Mouse (Mus musculus) kidney, embryonic 15.5 days (tissue): Measurements from ENCODE around the gene Chrm3. TPM values are rescaled to one million over a fixed set of nuclear protein-coding genes. Genes with fewer than 3 reads are reported as not detected.

Source experiments
- ATAC-seq: fragments of 200-750 bp; cut with Nextera tagmentation; replicated peaks from 2 replicates; pipeline ENCODE4 v1.8.0; 2017; ENCODE audit warnings: moderate TSS enrichment; ENCODE audit not compliant: low FRiP score
- H3K27ac ChIP-seq: fragments of 300-500 bp; sonication (generic); 2 replicates; pipeline ENCODE4 v1.5.1; 2015; ENCODE audit warnings: mild to moderate bottlenecking, inconsistent platforms
- H3K27me3 ChIP-seq: fragments of 300-500 bp; sonication (generic); 2 replicates; pipeline ENCODE4 v1.6.1; 2015; ENCODE audit warnings: inconsistent platforms
- H3K36me3 ChIP-seq: fragments of 300-500 bp; sonication (generic); 2 replicates; pipeline ENCODE4 v1.6.1; 2015; ENCODE audit warnings: inconsistent platforms
- H3K4me1 ChIP-seq: fragments of 300-500 bp; sonication (generic); 2 replicates; pipeline ENCODE4 v1.6.1; 2015; ENCODE audit warnings: inconsistent platforms
- H3K4me2 ChIP-seq: fragments of 300-500 bp; sonication (generic); 2 replicates; pipeline ENCODE4 v1.6.1; 2015; ENCODE audit warnings: moderate library complexity, mild to moderate bottlenecking, inconsistent platforms
- H3K4me3 ChIP-seq: fragments of 300-500 bp; sonication (generic); replicated peaks from 2 replicates; pipeline ENCODE4 v1.5.1; 2015; ENCODE audit warnings: mild to moderate bottlenecking, inconsistent platforms
- H3K9ac ChIP-seq: fragments of 300-500 bp; sonication (generic); 2 replicates; pipeline ENCODE4 v1.6.1; 2015; ENCODE audit warnings: mild to moderate bottlenecking, inconsistent platforms
- H3K9me3 ChIP-seq: fragments of 300-500 bp; sonication (generic); replicated peaks from 2 replicates; pipeline ENCODE4 v1.6.1; 2016; ENCODE audit warnings: inconsistent platforms
- WGBS: fragments of 180-500 bp; shearing (Covaris S2); methylation state at CpG from one replicate; pipeline ENCODE4 v1.1.7; 2015; ENCODE audit warnings: mixed read lengths; 5-methylcytosine and 5-hydroxymethylcytosine counted together
- polyA plus RNA-seq: library from polyadenylated mRNA; unstranded; fragments of >200 nt; fragmentation: Nextera tagmentation; extraction: Ambion mirVana; gene quantifications from 2 replicates; pipeline ENCODE4 v1.2.1, GENCODE M21; 2015

Chrm3 gene
- polyA plus RNA-seq, 1 experiment from 2014 or later = 1.6 TPM

DNA sequence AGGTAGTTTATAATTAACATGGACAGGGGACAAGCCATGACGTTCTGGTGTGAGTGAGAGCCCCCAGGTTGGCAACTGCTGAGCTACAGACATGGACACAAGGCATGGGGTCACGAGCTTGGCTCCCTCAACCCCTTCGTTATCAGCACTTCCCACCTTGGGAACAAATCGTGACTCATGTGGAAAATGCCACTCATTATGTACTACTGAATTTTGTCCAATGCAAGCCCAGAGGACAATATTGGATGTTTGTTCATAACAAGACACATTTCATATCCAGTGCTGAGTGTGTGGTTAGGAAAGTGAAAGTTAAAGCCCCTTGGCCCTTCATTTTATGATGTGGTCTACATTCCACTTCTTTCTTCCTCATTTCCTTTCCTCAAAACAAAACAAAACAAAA, 140.2 kb downstream of the Chrm3 start:
- H3K4me3 ChIP-seq = no peak overlapping the region
- H3K9ac ChIP-seq = no peak overlapping the region
- no peak overlapping the region for H3K4me2 ChIP-seq
- H3K9me3 ChIP-seq = no peaks in the 10 kb centered on the region
- H3K36me3 ChIP-seq = no peaks in the 10 kb centered on the region
- no peaks in the 10 kb centered on the region for H3K4me1 ChIP-seq
- no peak for ATAC-seq
- WGBS = 71% methylated on average over 4 of the region's 4 CpGs
- no peaks in the 10 kb centered on the region for H3K27me3 ChIP-seq
- H3K27ac ChIP-seq = no peak overlapping the region

DNA sequence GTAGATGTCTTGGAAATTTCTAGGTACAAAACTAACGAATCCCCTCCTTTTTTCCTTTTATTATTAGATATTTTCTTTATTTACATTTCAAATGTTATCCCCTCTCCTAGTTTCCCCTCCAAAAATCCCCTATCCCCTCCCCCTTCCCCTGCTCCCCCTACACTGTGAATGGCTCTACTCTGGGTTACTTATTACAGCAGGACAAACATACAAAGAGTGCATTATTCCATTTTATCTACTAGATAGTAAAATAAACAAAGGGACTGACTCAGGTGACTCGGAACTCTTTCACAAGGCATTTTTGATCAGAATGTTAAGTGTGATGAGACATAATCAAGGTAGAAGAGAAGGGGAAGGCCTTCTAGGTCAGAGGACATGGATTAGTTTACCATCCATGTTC, 148.5 kb downstream of the Chrm3 start:
- Histone ChIP-seq H3K4me1 (no peaks in the 10 kb centered on the region), H3K27ac (no peak overlapping the region), H3K4me2 (no peak overlapping the region), H3K9me3 (no peaks in the 10 kb centered on the region), H3K4me3 (no peak overlapping the region), H3K9ac (no peak overlapping the region), H3K27me3 (no peaks in the 10 kb centered on the region), H3K36me3 (no peaks in the 10 kb centered on the region)
- ATAC-seq = no peak
- WGBS = 85% methylated on average over 2 of the region's 2 CpGs

GRCm38 (mm10) chr13:10210522-10211244, 150.0 kb downstream of the Chrm3 start:
- Histone ChIP-seq H3K4me3 (no peak overlapping the region), H3K9me3 (no peaks in the 10 kb centered on the region), H3K4me2 (no peak overlapping the region), H3K4me1 (no peaks in the 10 kb centered on the region), H3K9ac (no peak overlapping the region), H3K27me3 (no peaks in the 10 kb centered on the region), H3K36me3 (no peaks in the 10 kb centered on the region), H3K27ac (no peak overlapping the region)
- no peak for ATAC-seq
- WGBS = 56% methylated on average over 1 of the region's 1 CpGs

- ATAC-seq = no peak
- Histone ChIP-seq H3K27ac (no peak overlapping the region), H3K4me1 (no peaks in the 10 kb centered on the region), H3K36me3 (no peaks in the 10 kb centered on the region), H3K9me3 (no peaks in the 10 kb centered on the region), H3K27me3 (no peaks in the 10 kb centered on the region), H3K4me2 (no peak overlapping the region), H3K9ac (no peak overlapping the region), H3K4me3 (no peak overlapping the region)
- 71% methylated on average over 6 of the region's 6 CpGs for WGBS
These were observed 161.3 kb downstream of the Chrm3 start for GRCm38 (mm10) chr13:10199206-10199956.

DNA sequence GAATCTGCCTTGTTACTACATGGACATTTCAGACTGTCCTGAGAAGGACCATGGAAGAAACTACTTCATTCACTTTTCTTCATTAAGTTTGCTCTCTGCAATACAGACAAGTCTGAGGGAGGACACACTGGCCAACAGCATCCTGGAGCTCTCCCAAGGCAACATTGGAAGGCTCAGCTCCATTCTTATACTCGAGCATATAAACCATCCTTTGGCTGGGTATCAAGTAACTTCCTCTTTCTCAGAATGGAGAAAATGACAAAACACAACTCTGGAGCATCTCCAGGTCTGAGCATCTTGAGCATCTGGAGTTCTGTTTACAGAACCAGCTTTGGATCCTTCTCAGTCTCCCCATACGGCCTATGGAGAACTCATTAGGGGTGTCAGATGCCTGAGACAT, 170.8 kb downstream of the Chrm3 start:
- Histone ChIP-seq H3K27ac (no peak overlapping the region), H3K9me3 (no peaks in the 10 kb centered on the region), H3K4me2 (no peak overlapping the region), H3K4me1 (no peaks in the 10 kb centered on the region), H3K36me3 (no peaks in the 10 kb centered on the region), H3K9ac (no peak overlapping the region), H3K27me3 (no peaks in the 10 kb centered on the region), H3K4me3 (no peak overlapping the region)
- no peak for ATAC-seq
- WGBS = 55% methylated on average over 2 of the region's 2 CpGs

DNA sequence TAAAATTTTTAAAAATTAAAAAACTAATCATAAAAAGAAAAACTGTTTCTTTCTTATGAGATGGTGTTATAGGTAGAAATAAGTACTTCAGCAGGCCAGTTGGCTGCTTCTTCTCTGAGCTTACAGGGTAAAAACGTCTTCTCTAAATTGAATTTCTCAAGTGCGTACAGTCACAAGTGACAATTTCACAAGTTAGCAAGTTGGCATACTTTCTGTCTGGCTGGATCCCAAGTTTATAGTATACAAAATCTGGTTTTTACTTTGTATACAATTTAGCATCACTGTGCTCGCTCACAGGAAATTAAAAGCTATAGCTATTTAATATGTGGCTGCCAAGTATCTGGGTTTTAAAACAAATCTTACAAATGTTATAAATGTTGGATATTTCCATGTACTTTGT, 172.7 kb downstream of the Chrm3 start:
- no peaks in the 10 kb centered on the region for H3K27me3 ChIP-seq
- H3K4me2 ChIP-seq = no peak overlapping the region
- no peak overlapping the region for H3K9ac ChIP-seq
- no peak for ATAC-seq
- no peaks in the 10 kb centered on the region for H3K9me3 ChIP-seq
- no peak overlapping the region for H3K27ac ChIP-seq
- no peaks in the 10 kb centered on the region for H3K4me1 ChIP-seq
- H3K36me3 ChIP-seq = no peaks in the 10 kb centered on the region
- no peak overlapping the region for H3K4me3 ChIP-seq
- 95% methylated on average over 3 of the region's 3 CpGs for WGBS

DNA sequence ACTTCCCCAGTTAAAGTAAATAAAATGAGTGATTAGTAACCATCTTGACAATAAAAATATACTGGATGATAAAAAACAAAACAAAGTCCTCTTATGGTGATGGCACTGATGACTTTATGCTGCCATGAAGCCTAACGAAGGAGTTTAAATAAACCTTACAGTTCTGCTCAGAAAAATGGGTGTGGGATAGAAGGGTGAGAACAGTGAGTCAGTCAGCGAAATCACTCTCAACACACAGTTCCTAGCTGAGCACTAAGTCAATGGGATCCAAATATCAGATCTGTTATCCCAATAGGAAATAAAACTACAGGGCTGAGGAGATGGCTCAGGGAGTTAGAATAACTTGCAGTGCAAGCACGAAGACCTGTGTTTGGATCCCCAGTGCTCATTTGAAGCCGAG, 176.8 kb downstream of the Chrm3 start:
- Histone ChIP-seq H3K4me1 (no peaks in the 10 kb centered on the region), H3K36me3 (no peaks in the 10 kb centered on the region), H3K27ac (no peak overlapping the region), H3K9ac (no peak overlapping the region), H3K4me2 (no peak overlapping the region), H3K9me3 (no peaks in the 10 kb centered on the region), H3K27me3 (no peaks in the 10 kb centered on the region), H3K4me3 (no peak overlapping the region)
- 84% methylated on average over 4 of the region's 4 CpGs for WGBS
- ATAC-seq = no peak

- Histone ChIP-seq H3K36me3 (no peaks in the 10 kb centered on the region), H3K9me3 (no peaks in the 10 kb centered on the region), H3K4me2 (no peak overlapping the region), H3K27me3 (no peaks in the 10 kb centered on the region), H3K4me3 (no peak overlapping the region), H3K4me1 (no peaks in the 10 kb centered on the region), H3K9ac (no peak overlapping the region), H3K27ac (no peak overlapping the region)
- ATAC-seq = no peak
- 75% methylated on average over 2 of the region's 2 CpGs for WGBS
These were observed 177.9 kb downstream of the Chrm3 start for GRCm38 (mm10) chr13:10182756-10183155.

GRCm38 (mm10) chr13:10170529-10170928, 190.1 kb downstream of the Chrm3 start:
- WGBS = 84% methylated on average over 2 of the region's 2 CpGs
- Histone ChIP-seq H3K27ac (no peak overlapping the region), H3K4me1 (no peaks in the 10 kb centered on the region), H3K9ac (no peak overlapping the region), H3K4me2 (no peak overlapping the region), H3K36me3 (no peaks in the 10 kb centered on the region), H3K4me3 (no peak overlapping the region), H3K27me3 (no peaks in the 10 kb centered on the region), H3K9me3 (no peaks in the 10 kb centered on the region)
- no peak for ATAC-seq

DNA sequence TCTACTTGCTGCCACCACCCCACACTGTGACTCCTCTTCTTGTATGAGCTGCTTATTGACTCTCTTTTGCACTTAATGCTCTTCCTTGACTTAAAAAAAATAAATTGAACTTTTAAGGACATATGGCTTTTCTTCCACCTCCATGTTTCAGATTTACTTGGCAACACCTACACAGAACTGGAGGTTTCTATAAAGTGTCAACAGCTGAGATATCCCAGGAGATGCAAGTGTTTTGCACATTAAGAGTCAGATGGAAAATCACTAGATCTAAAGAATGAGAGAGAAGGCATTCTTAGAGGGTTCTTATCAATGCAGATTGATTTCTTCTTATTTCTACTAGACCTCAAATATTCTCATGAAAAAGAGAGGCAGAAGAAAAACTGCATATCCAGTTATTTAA, 197.3 kb downstream of the Chrm3 start:
- H3K27me3 ChIP-seq = no peaks in the 10 kb centered on the region
- no peak overlapping the region for H3K4me2 ChIP-seq
- no peak overlapping the region for H3K4me3 ChIP-seq
- ATAC-seq = no peak
- no peak overlapping the region for H3K9ac ChIP-seq
- H3K4me1 ChIP-seq = no peaks in the 10 kb centered on the region
- H3K27ac ChIP-seq = no peak overlapping the region
- no peaks in the 10 kb centered on the region for H3K36me3 ChIP-seq
- H3K9me3 ChIP-seq = no peaks in the 10 kb centered on the region

DNA sequence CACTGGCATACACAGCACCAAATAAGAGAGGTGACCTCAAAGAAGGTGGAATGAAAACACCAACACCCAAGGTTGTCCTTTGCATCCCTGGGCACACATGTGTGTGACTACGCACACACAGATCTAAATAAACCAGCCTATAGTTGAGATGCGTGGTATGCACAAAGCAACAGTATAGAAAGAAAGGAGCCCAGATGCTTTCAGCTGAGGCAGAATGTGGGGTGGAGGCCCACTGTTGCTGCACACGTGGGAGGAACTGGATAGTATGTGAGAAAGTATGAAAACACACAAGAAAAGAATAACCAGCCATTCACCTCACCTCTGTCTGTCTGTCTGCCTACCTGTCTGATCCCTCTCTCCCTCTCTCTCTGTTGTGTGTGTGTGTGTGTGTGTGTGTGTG, 203.2 kb downstream of the Chrm3 start:
- Histone ChIP-seq H3K36me3 (no peaks in the 10 kb centered on the region), H3K4me1 (no peaks in the 10 kb centered on the region), H3K4me2 (no peak overlapping the region), H3K27me3 (no peaks in the 10 kb centered on the region), H3K4me3 (no peak overlapping the region), H3K27ac (no peak overlapping the region), H3K9ac (no peak overlapping the region), H3K9me3 (no peaks in the 10 kb centered on the region)
- 86% methylated on average over 3 of the region's 3 CpGs for WGBS
- no peak for ATAC-seq

GRCm38 (mm10) chr13:10140573-10140972, 220.1 kb downstream of the Chrm3 start:
- Histone ChIP-seq H3K27me3 (no peaks in the 10 kb centered on the region), H3K9me3 (no peaks in the 10 kb centered on the region), H3K9ac (no peak overlapping the region), H3K4me1 (no peaks in the 10 kb centered on the region), H3K4me2 (no peak overlapping the region), H3K36me3 (no peaks in the 10 kb centered on the region), H3K4me3 (no peak overlapping the region), H3K27ac (no peak overlapping the region)
- ATAC-seq = no peak
- WGBS = 87% methylated on average over 4 of the region's 4 CpGs

DNA sequence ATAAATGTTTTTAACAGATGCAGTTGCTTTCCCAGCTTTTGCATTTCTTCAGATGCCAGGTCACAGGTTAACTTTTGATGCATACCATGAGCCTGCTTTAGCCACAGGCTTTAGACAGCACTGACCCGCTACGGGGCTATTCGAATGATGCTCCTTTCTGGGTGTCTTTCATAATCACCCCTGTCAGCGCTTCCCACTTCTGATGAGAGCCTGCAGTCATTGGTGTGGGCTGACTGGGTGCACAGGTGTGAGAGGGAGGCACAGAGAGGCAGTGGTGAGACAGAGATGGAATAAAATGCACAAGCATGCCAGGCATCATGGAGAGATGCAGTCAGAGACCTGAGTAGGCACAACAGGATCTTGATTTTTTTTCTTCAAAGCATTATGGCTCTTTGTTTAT, 221.8 kb downstream of the Chrm3 start:
- Histone ChIP-seq H3K9ac (no peak overlapping the region), H3K4me3 (no peak overlapping the region), H3K9me3 (no peaks in the 10 kb centered on the region), H3K27me3 (no peaks in the 10 kb centered on the region), H3K27ac (no peak overlapping the region), H3K4me1 (no peaks in the 10 kb centered on the region), H3K4me2 (no peak overlapping the region), H3K36me3 (no peaks in the 10 kb centered on the region)
- no peak for ATAC-seq
- WGBS = 92% methylated on average over 4 of the region's 4 CpGs
